Mouse (Mus musculus) kidney, postnatal 10 days (tissue): ENCODE results near the gene Ly86.

ENCODE experiments used
- DNase-seq: peaks from one replicate; pipeline ENCODE4 v3.0.0; 2021; ENCODE audit warnings: mixed read lengths

The Ly86 gene

GRCm38 (mm10) chr13:37433730-37434129, 88.7 kb downstream of the Ly86 start:
- DNase-seq: no peak

GRCm38 (mm10) chr13:37434137-37434772, 89.2 kb downstream of the Ly86 start:
- peak; percentile 76 for DNase-seq

GRCm38 (mm10) chr13:37434841-37435240, 89.8 kb downstream of the Ly86 start:
- no peak for DNase-seq

GRCm38 (mm10) chr13:37436267-37437013, 91.4 kb downstream of the Ly86 start:
- no peak for DNase-seq

- no peak for DNase-seq
Measured at GRCm38 (mm10) chr13:37438788-37439187, 93.8 kb downstream of the Ly86 start.

GRCm38 (mm10) chr13:37439477-37439876, 94.5 kb downstream of the Ly86 start:
- DNase-seq: no peak

GRCm38 (mm10) chr13:37439941-37440340, 94.9 kb downstream of the Ly86 start:
- no peak for DNase-seq

GRCm38 (mm10) chr13:37440593-37441307, 95.7 kb downstream of the Ly86 start:
- DNase-seq: peak; percentile 34

GRCm38 (mm10) chr13:37442058-37442457, 97.0 kb downstream of the Ly86 start:
- no peak for DNase-seq

- DNase-seq: peak; percentile 59
Measured at GRCm38 (mm10) chr13:37442531-37442930, 97.5 kb downstream of the Ly86 start.

GRCm38 (mm10) chr13:37446699-37447258, 101.8 kb downstream of the Ly86 start:
- DNase-seq: no peak

GRCm38 (mm10) chr13:37451021-37451420, 106.0 kb downstream of the Ly86 start:
- no peak for DNase-seq

- peak; percentile 70 for DNase-seq
Measured at GRCm38 (mm10) chr13:37451471-37451870, 106.5 kb downstream of the Ly86 start.

GRCm38 (mm10) chr13:37452022-37452941, 107.3 kb downstream of the Ly86 start:
- peak; percentile 77 for DNase-seq

GRCm38 (mm10) chr13:37453203-37453602, 108.2 kb downstream of the Ly86 start:
- peak; percentile 91 for DNase-seq

GRCm38 (mm10) chr13:37454356-37454755, 109.3 kb downstream of the Ly86 start:
- no peak for DNase-seq

- peak; percentile 64 for DNase-seq
Measured at GRCm38 (mm10) chr13:37455561-37455960, 110.6 kb downstream of the Ly86 start.

GRCm38 (mm10) chr13:37457007-37457827, 112.2 kb downstream of the Ly86 start:
- peak; percentile 83 for DNase-seq

GRCm38 (mm10) chr13:37458557-37458956, 113.5 kb downstream of the Ly86 start:
- no peak for DNase-seq

GRCm38 (mm10) chr13:37459022-37459421, 114.0 kb downstream of the Ly86 start:
- no peak for DNase-seq
